Mouse (Mus musculus): ENCODE results near the gene Pnck.

DNA sequence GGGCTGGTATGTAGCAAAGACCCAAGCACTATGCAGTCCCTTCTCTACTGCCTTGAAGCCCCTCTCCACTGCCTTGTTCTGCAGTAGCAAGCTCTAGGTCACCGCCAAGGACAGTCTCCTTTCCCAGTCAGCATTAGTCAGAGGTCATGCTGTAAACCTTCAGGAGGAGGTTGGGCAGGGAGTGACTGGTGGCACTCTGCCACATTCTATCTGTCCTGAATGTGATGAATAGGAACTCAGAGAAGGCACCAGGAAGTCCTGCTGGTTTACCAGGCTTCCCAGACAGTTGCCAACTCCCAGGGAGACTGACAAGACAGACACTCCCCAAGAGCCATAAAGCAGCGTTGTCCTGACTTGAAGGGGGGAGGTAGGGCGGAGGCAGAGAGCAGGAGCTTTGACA lies 25.7 kb upstream of the Pnck start:
- TF ChIP-seq POLR2A (IDR thresholded peaks at IDR 0.05; ENCODE audit: low read depth, low read length) (no peak), ZKSCAN1 (IDR thresholded peaks at IDR 0.05; ENCODE audit: borderline replicate concordance, low read depth, low read length) (no peak), CTCF (conservative IDR thresholded peaks at IDR 0.05 in 1 of 2, IDR thresholded peaks at IDR 0.05 in 1 of 2; ENCODE audit: low read depth in 2 of 2, low read length in 2 of 2) (no peak), RCOR1 (conservative IDR thresholded peaks at IDR 0.05; ENCODE audit: low read depth, low read length) (no peak), ZC3H11A (IDR thresholded peaks at IDR 0.05; ENCODE audit: low read depth, low read length) (no peak), MAX (IDR thresholded peaks at IDR 0.05; ENCODE audit: low read length) (no peak), CHD1 (IDR thresholded peaks at IDR 0.05; ENCODE audit: low read depth, low read length) (no peak), NELFE (IDR thresholded peaks at IDR 0.05; ENCODE audit: low read depth, low read length) (no peak), USF2 (conservative IDR thresholded peaks at IDR 0.05; ENCODE audit: low read depth, low read length) (no peak), ZNF384 (IDR thresholded peaks at IDR 0.05; ENCODE audit: low read depth, low read length) (no peak), MAFK (IDR thresholded peaks at IDR 0.05; ENCODE audit: insufficient replicate concordance, low read length) (no peak), EP300 (IDR thresholded peaks at IDR 0.05; ENCODE audit: low read length) (no peak)
